Mouse (Mus musculus) heart, adult 2 months (tissue): ENCODE measurements around the gene Cadm1.

Source experiments
- CTCF ChIP-seq: fragments of 200-600 bp; IDR thresholded peaks from 2 replicates; pipeline ENCODE4 v1.8.1; 2022; ENCODE audit warnings: antibody characterized with exemption, mild to moderate bottlenecking, moderate library complexity
- EP300 ChIP-seq: fragments of 200-500 bp; IDR thresholded peaks from 2 replicates; pipeline ENCODE4 v1.6.1; 2011; ENCODE audit warnings: low read depth, low read length, control low read depth; ENCODE audit not compliant: insufficient read depth

GRCm38 (mm10) chr9:47866001-47866400 lies 336.0 kb downstream of the Cadm1 start:
- TF ChIP-seq EP300: no peak
- no peak for TF ChIP-seq CTCF
